Mouse (Mus musculus) E14TG2a.4 (cell line): Measurements from ENCODE around the gene Slc4a2.

Source experiments
- CTCF ChIP-seq: conservative IDR thresholded peaks from 2 replicates; pipeline ENCODE4 v1.5.1; 2014; ENCODE audit warnings: low read length
- NANOG ChIP-seq: IDR thresholded peaks from 2 replicates; pipeline ENCODE4 v1.6.1; 2014; ENCODE audit warnings: borderline replicate concordance, low read length, mixed read lengths
- POU5F1 ChIP-seq: IDR thresholded peaks from 2 replicates; pipeline ENCODE4 v1.6.1; 2014; ENCODE audit warnings: low read length, borderline replicate concordance

DNA sequence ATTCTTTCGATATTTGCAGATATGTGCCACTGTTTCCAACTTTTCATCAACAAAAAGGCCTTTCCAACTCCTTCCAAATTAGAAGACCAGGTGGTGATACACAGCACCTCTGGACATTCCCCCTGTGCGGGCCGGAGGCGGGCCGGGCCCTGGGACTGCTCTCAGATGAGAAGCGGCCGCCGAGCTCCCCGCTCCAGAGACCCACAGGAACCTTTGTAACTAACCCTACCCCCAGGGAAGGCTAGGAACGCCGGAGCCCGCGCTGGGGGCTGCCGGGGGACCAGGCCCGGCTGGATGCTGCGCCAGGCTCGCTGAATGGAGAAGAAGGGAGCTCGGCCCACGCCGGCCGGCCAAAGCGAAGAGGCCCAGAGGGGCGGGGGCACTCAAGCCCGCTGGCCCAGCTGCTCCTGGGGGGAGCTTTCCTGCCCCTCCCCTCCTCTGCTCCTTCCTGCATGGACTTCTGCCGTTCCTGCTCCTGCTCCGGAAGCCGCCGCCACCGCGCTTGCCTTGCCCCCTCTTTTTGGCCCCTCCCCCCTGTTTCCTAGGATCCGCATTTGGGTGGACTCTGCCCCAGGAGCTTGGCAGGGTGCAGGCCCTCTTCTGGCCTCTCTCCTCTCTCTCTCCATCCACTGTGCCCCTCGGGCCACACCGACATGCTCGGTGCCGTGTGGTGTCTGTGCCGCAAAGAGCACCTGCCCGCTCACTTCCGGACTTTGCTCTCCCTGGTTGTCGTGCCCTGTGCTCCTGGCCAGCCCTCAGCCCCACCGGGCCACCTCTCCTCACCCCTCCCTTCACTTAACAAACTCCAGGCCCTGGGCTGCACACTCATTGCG, 58.8 kb downstream of the Slc4a2 start:
- no peak for TF ChIP-seq CTCF
- TF ChIP-seq POU5F1: no peak
- no peak for TF ChIP-seq NANOG
